Mouse (Mus musculus): Measurements from ENCODE around the gene Smc3. TPM values are rescaled to one million over a fixed set of nuclear protein-coding genes. Genes with fewer than 3 reads are reported as not detected.

Smc3 gene
- polyA plus RNA-seq, 1 experiment from 2014 or later: 60.2 TPM

- H3K9me3 ChIP-seq (replicated peaks; ENCODE audit: control insufficient read depth, low read length): no peaks in the 10 kb centered on the region
- no peak overlapping the region for H3K27ac ChIP-seq (ENCODE audit: low read length)
- H3K4me1 ChIP-seq (ENCODE audit: control insufficient read depth, insufficient read depth, low read length): no peaks in the 10 kb centered on the region
- H3K4me2 ChIP-seq (ENCODE audit: low read depth, low read length): no peak overlapping the region
- no peaks in the 10 kb centered on the region for H3K36me3 ChIP-seq (ENCODE audit: control insufficient read depth, insufficient read depth, low read length)
- ATAC-seq (ENCODE audit: insufficient read depth, low FRiP score): no peak
- no peak overlapping the region for H3K4me3 ChIP-seq (replicated peaks; ENCODE audit: low read length)
- 86% methylated on average over 3 of the region's 3 CpGs for WGBS
- no peaks in the 10 kb centered on the region for H3K27me3 ChIP-seq (ENCODE audit: control insufficient read depth, insufficient read depth, low read length)
- no peak overlapping the region for H3K9ac ChIP-seq (ENCODE audit: low read length)
Observed at GRCm38 (mm10) chr19:53560436-53560835, 39.8 kb upstream of the Smc3 start.

GRCm38 (mm10) chr19:53564174-53564573 is 36.0 kb upstream of the Smc3 start:
- no peaks in the 10 kb centered on the region for H3K4me1 ChIP-seq (ENCODE audit: control insufficient read depth, insufficient read depth, low read length)
- H3K4me3 ChIP-seq (replicated peaks; ENCODE audit: low read length): no peak overlapping the region
- no peak overlapping the region for H3K4me2 ChIP-seq (ENCODE audit: low read depth, low read length)
- H3K9ac ChIP-seq (ENCODE audit: low read length): peak overlapping the region; percentile 31; the same call in 1 of the 2 replicates
- H3K36me3 ChIP-seq (ENCODE audit: control insufficient read depth, insufficient read depth, low read length): no peaks in the 10 kb centered on the region
- no peaks in the 10 kb centered on the region for H3K27me3 ChIP-seq (ENCODE audit: control insufficient read depth, insufficient read depth, low read length)
- no peaks in the 10 kb centered on the region for H3K9me3 ChIP-seq (replicated peaks; ENCODE audit: control insufficient read depth, low read length)
- H3K27ac ChIP-seq (ENCODE audit: low read length): no peak overlapping the region
- ATAC-seq (ENCODE audit: insufficient read depth, low FRiP score): no peak
- 39% methylated on average over 4 of the region's 4 CpGs for WGBS

- H3K27ac ChIP-seq (ENCODE audit: low read length): no peak overlapping the region
- 88% methylated on average over 14 of the region's 14 CpGs for WGBS
- no peak overlapping the region for H3K4me3 ChIP-seq (replicated peaks; ENCODE audit: low read length)
- ATAC-seq (ENCODE audit: insufficient read depth, low FRiP score): no peak
- H3K4me1 ChIP-seq (ENCODE audit: control insufficient read depth, insufficient read depth, low read length): no peaks in the 10 kb centered on the region
- no peak overlapping the region for H3K4me2 ChIP-seq (ENCODE audit: low read depth, low read length)
- H3K36me3 ChIP-seq (ENCODE audit: control insufficient read depth, insufficient read depth, low read length): no peaks in the 10 kb centered on the region
- no peaks in the 10 kb centered on the region for H3K27me3 ChIP-seq (ENCODE audit: control insufficient read depth, insufficient read depth, low read length)
- H3K9ac ChIP-seq (ENCODE audit: low read length): no peak overlapping the region
- H3K9me3 ChIP-seq (replicated peaks; ENCODE audit: control insufficient read depth, low read length): no peaks in the 10 kb centered on the region
Observed at GRCm38 (mm10) chr19:53565565-53566277, 34.5 kb upstream of the Smc3 start.

- ATAC-seq (ENCODE audit: insufficient read depth, low FRiP score): no peak
- no peak overlapping the region for H3K4me2 ChIP-seq (ENCODE audit: low read depth, low read length)
Observed at GRCm38 (mm10) chr19:53567864-53568263, 32.3 kb upstream of the Smc3 start.

GRCm38 (mm10) chr19:53568553-53568952 is 31.6 kb upstream of the Smc3 start:
- no peak for ATAC-seq (ENCODE audit: insufficient read depth, low FRiP score)
- Histone ChIP-seq H3K9ac (ENCODE audit: low read length) (no peak overlapping the region), H3K4me1 (ENCODE audit: control insufficient read depth, insufficient read depth, low read length) (0 out of 2 replicates have a peak, but pooled peaks cover 3% of the 10 kb centered on the region), H3K27me3 (ENCODE audit: control insufficient read depth, insufficient read depth, low read length) (no peaks in the 10 kb centered on the region), H3K36me3 (ENCODE audit: control insufficient read depth, insufficient read depth, low read length) (no peaks in the 10 kb centered on the region), H3K9me3 (replicated peaks; ENCODE audit: control insufficient read depth, low read length) (no peaks in the 10 kb centered on the region), H3K4me2 (ENCODE audit: low read depth, low read length) (no peak overlapping the region), H3K27ac (ENCODE audit: low read length) (no peak overlapping the region), H3K4me3 (replicated peaks; ENCODE audit: low read length) (no peak overlapping the region)
- 74% methylated on average over 3 of the region's 3 CpGs for WGBS

More at GRCm38 (mm10) chr19:53567864-53568263, 32.3 kb upstream of the Smc3 start:
- no peaks in the 10 kb centered on the region for H3K36me3 ChIP-seq (ENCODE audit: control insufficient read depth, insufficient read depth, low read length)
- no peaks in the 10 kb centered on the region for H3K27me3 ChIP-seq (ENCODE audit: control insufficient read depth, insufficient read depth, low read length)
- no peak overlapping the region for H3K9ac ChIP-seq (ENCODE audit: low read length)
- no peak overlapping the region for H3K27ac ChIP-seq (ENCODE audit: low read length)
- no peaks in the 10 kb centered on the region for H3K4me1 ChIP-seq (ENCODE audit: control insufficient read depth, insufficient read depth, low read length)
- H3K9me3 ChIP-seq (replicated peaks; ENCODE audit: control insufficient read depth, low read length): no peaks in the 10 kb centered on the region
- WGBS: 55% methylated on average over 11 of the region's 11 CpGs
- H3K4me3 ChIP-seq (replicated peaks; ENCODE audit: low read length): no peak overlapping the region

GRCm38 (mm10) chr19:53571056-53571455 is 29.1 kb upstream of the Smc3 start:
- no peaks in the 10 kb centered on the region for H3K36me3 ChIP-seq (ENCODE audit: control insufficient read depth, insufficient read depth, low read length)
- no peak overlapping the region for H3K4me2 ChIP-seq (ENCODE audit: low read depth, low read length)
- WGBS: 56% methylated on average over 4 of the region's 4 CpGs
- ATAC-seq (ENCODE audit: insufficient read depth, low FRiP score): no peak
- H3K27ac ChIP-seq (ENCODE audit: low read length): no peak overlapping the region
- H3K27me3 ChIP-seq (ENCODE audit: control insufficient read depth, insufficient read depth, low read length): no peaks in the 10 kb centered on the region
- no peaks in the 10 kb centered on the region for H3K9me3 ChIP-seq (replicated peaks; ENCODE audit: control insufficient read depth, low read length)
- H3K4me1 ChIP-seq (ENCODE audit: control insufficient read depth, insufficient read depth, low read length): 0 out of 2 replicates have a peak, but pooled peaks cover 3% of the 10 kb centered on the region
- H3K9ac ChIP-seq (ENCODE audit: low read length): no peak overlapping the region
- H3K4me3 ChIP-seq (replicated peaks; ENCODE audit: low read length): no peak overlapping the region

GRCm38 (mm10) chr19:53571501-53572428 is 28.4 kb upstream of the Smc3 start:
- 70% methylated on average over 18 of the region's 18 CpGs for WGBS
- no peak overlapping the region for H3K4me2 ChIP-seq (ENCODE audit: low read depth, low read length)
- no peaks in the 10 kb centered on the region for H3K9me3 ChIP-seq (replicated peaks; ENCODE audit: control insufficient read depth, low read length)
- 0 out of 2 replicates have a peak, but pooled peaks cover 3% of the 10 kb centered on the region for H3K4me1 ChIP-seq (ENCODE audit: control insufficient read depth, insufficient read depth, low read length)
- no peaks in the 10 kb centered on the region for H3K36me3 ChIP-seq (ENCODE audit: control insufficient read depth, insufficient read depth, low read length)
- H3K9ac ChIP-seq (ENCODE audit: low read length): no peak overlapping the region
- no peak overlapping the region for H3K4me3 ChIP-seq (replicated peaks; ENCODE audit: low read length)
- ATAC-seq (ENCODE audit: insufficient read depth, low FRiP score): no peak
- no peak overlapping the region for H3K27ac ChIP-seq (ENCODE audit: low read length)
- no peaks in the 10 kb centered on the region for H3K27me3 ChIP-seq (ENCODE audit: control insufficient read depth, insufficient read depth, low read length)

- H3K27me3 ChIP-seq (ENCODE audit: control insufficient read depth, insufficient read depth, low read length): no peaks in the 10 kb centered on the region
Observed at GRCm38 (mm10) chr19:53572607-53573006, 27.6 kb upstream of the Smc3 start.

GRCm38 (mm10) chr19:53573151-53573550 is 27.0 kb upstream of the Smc3 start:
- Histone ChIP-seq H3K4me3 (replicated peaks; ENCODE audit: low read length) (no peak overlapping the region), H3K4me1 (ENCODE audit: control insufficient read depth, insufficient read depth, low read length) (0 out of 2 replicates have a peak, but pooled peaks cover 6% of the 10 kb centered on the region), H3K9me3 (replicated peaks; ENCODE audit: control insufficient read depth, low read length) (no peaks in the 10 kb centered on the region), H3K4me2 (ENCODE audit: low read depth, low read length) (no peak overlapping the region), H3K9ac (ENCODE audit: low read length) (0 out of 2 replicates have a peak overlapping the region, but pooled peaks have one; percentile 32), H3K36me3 (ENCODE audit: control insufficient read depth, insufficient read depth, low read length) (no peaks in the 10 kb centered on the region), H3K27ac (ENCODE audit: low read length) (no peak overlapping the region), H3K27me3 (ENCODE audit: control insufficient read depth, insufficient read depth, low read length) (no peaks in the 10 kb centered on the region)
- 77% methylated on average over 3 of the region's 3 CpGs for WGBS
- no peak for ATAC-seq (ENCODE audit: insufficient read depth, low FRiP score)

More at GRCm38 (mm10) chr19:53572607-53573006, 27.6 kb upstream of the Smc3 start:
- Histone ChIP-seq H3K27ac (ENCODE audit: low read length) (no peak overlapping the region), H3K9me3 (replicated peaks; ENCODE audit: control insufficient read depth, low read length) (no peaks in the 10 kb centered on the region), H3K4me3 (replicated peaks; ENCODE audit: low read length) (no peak overlapping the region), H3K4me1 (ENCODE audit: control insufficient read depth, insufficient read depth, low read length) (0 out of 2 replicates have a peak, but pooled peaks cover 6% of the 10 kb centered on the region), H3K36me3 (ENCODE audit: control insufficient read depth, insufficient read depth, low read length) (no peaks in the 10 kb centered on the region), H3K9ac (ENCODE audit: low read length) (no peak overlapping the region), H3K4me2 (ENCODE audit: low read depth, low read length) (no peak overlapping the region)
- peak; percentile 54; the same call in 1 of the 2 replicates for ATAC-seq (ENCODE audit: insufficient read depth, low FRiP score)
- WGBS: 29% methylated on average over 12 of the region's 12 CpGs
